Mouse (Mus musculus) bone marrow macrophage, adult 2 months (primary cell): ENCODE measurements around the gene Dennd5a. TPM values are rescaled to one million over a fixed set of nuclear protein-coding genes. Genes with fewer than 3 reads are reported as not detected.
A peak's percentile ranks its signal among the peaks of the same experiment; 100 is the strongest.

Experiments
- H3K27ac ChIP-seq: 2 replicates; pipeline ENCODE4 v1.5.1; 2012; ENCODE audit warnings: low read depth, low read length; ENCODE audit not compliant: insufficient read depth
- H3K4me1 ChIP-seq: 2 replicates; pipeline ENCODE4 v1.6.1; 2012; ENCODE audit warnings: low read length; ENCODE audit not compliant: control insufficient read depth, insufficient read depth
- H3K4me3 ChIP-seq: 2 replicates; pipeline ENCODE4 v1.5.1; 2012; ENCODE audit warnings: mild to moderate bottlenecking, low read length, moderate library complexity; ENCODE audit not compliant: insufficient read depth
- CTCF ChIP-seq: IDR thresholded peaks from 2 replicates; pipeline ENCODE4 v1.5.1; 2012; ENCODE audit warnings: low read depth, mild to moderate bottlenecking, low read length, moderate library complexity
- POLR2A ChIP-seq: IDR thresholded peaks from 2 replicates; pipeline ENCODE4 v1.6.1; 2012; ENCODE audit warnings: mild to moderate bottlenecking, low read depth, low read length, borderline replicate concordance
- polyA plus RNA-seq: library from polyadenylated mRNA; stranded (reverse); fragments of >200 nt; gene quantifications from 2 replicates; pipeline ENCODE4 v1.2.4, GENCODE M21; 2012; ENCODE audit not compliant: missing spikeins, insufficient read depth, insufficient read length

The Dennd5a gene
- polyA plus RNA-seq, 1 experiment = 159 TPM

GRCm38 (mm10) chr7:109868498-109868897 lies 91.8 kb downstream of the Dennd5a start:
- H3K27ac ChIP-seq = no peak overlapping the region

GRCm38 (mm10) chr7:109866643-109867042 lies 93.6 kb downstream of the Dennd5a start:
- no peak overlapping the region for H3K27ac ChIP-seq
- TF ChIP-seq POLR2A = no peak
- no peak for TF ChIP-seq CTCF
- H3K4me1 ChIP-seq = no peaks in the 10 kb centered on the region
- no peak overlapping the region for H3K4me3 ChIP-seq

More at GRCm38 (mm10) chr7:109868498-109868897, 91.8 kb downstream of the Dennd5a start:
- Histone ChIP-seq H3K4me1 (no peaks in the 10 kb centered on the region), H3K4me3 (no peak overlapping the region)
- no peak for TF ChIP-seq CTCF
- no peak for TF ChIP-seq POLR2A

- Histone ChIP-seq H3K4me1 (no peaks in the 10 kb centered on the region), H3K4me3 (peak within 1 kb of the TSS; percentile 31), H3K27ac (no peak within 1 kb of the TSS)
- TF ChIP-seq CTCF (no peak), POLR2A (no peak)
Observed at GRCm38 (mm10) chr7:109865370-109866229, 94.7 kb downstream of the Dennd5a start, which contains the start of gene Scube2. TSS of gene Scube2 (minus strand) at chr7:109865679.

GRCm38 (mm10) chr7:109863561-109863960 lies 96.7 kb downstream of the Dennd5a start:
- TF ChIP-seq CTCF = no peak
- no peak for TF ChIP-seq POLR2A
- Histone ChIP-seq H3K4me1 (peaks cover 5% of the 10 kb centered on the region), H3K27ac (no peak overlapping the region), H3K4me3 (no peak overlapping the region)

- Histone ChIP-seq H3K4me3 (no peak overlapping the region), H3K4me1 (peaks cover 5% of the 10 kb centered on the region), H3K27ac (no peak overlapping the region)
- TF ChIP-seq POLR2A = no peak
- TF ChIP-seq CTCF = no peak
Observed at GRCm38 (mm10) chr7:109860162-109860561, 100.1 kb downstream of the Dennd5a start.

- Histone ChIP-seq H3K27ac (no peak overlapping the region), H3K4me3 (no peak overlapping the region), H3K4me1 (peaks cover 5% of the 10 kb centered on the region)
- TF ChIP-seq CTCF (no peak), POLR2A (no peak)
Observed at GRCm38 (mm10) chr7:109859354-109859753, 100.9 kb downstream of the Dennd5a start.

GRCm38 (mm10) chr7:109852752-109853212 lies 107.5 kb downstream of the Dennd5a start:
- no peak for TF ChIP-seq POLR2A
- no peak for TF ChIP-seq CTCF
- no peaks in the 10 kb centered on the region for H3K4me1 ChIP-seq
- no peak overlapping the region for H3K27ac ChIP-seq
- H3K4me3 ChIP-seq = no peak overlapping the region

GRCm38 (mm10) chr7:109852017-109852416 lies 108.3 kb downstream of the Dennd5a start:
- Histone ChIP-seq H3K4me3 (no peak overlapping the region), H3K27ac (no peak overlapping the region), H3K4me1 (no peaks in the 10 kb centered on the region)
- TF ChIP-seq POLR2A (no peak), CTCF (no peak)

GRCm38 (mm10) chr7:109850531-109850930 lies 109.7 kb downstream of the Dennd5a start:
- Histone ChIP-seq H3K27ac (no peak overlapping the region), H3K4me3 (no peak overlapping the region), H3K4me1 (no peaks in the 10 kb centered on the region)
- TF ChIP-seq CTCF = no peak
- TF ChIP-seq POLR2A = no peak

GRCm38 (mm10) chr7:109849750-109850434 lies 110.4 kb downstream of the Dennd5a start:
- Histone ChIP-seq H3K4me1 (no peaks in the 10 kb centered on the region), H3K27ac (no peak overlapping the region), H3K4me3 (no peak overlapping the region)
- TF ChIP-seq CTCF = no peak
- TF ChIP-seq POLR2A = no peak
